Mouse (Mus musculus) heart, adult 2 months (tissue): ENCODE measurements around the gene Apba2.

Experiments used
- CTCF ChIP-seq: fragments of 200-600 bp; IDR thresholded peaks from 2 replicates; pipeline ENCODE4 v1.8.1; 2022; ENCODE audit warnings: antibody characterized with exemption, mild to moderate bottlenecking, moderate library complexity
- POLR2A ChIP-seq: fragments of 200-500 bp; IDR thresholded peaks from 2 replicates; pipeline ENCODE4 v1.6.1; 2011; ENCODE audit warnings: mild to moderate bottlenecking, low read depth, low read length, control low read depth; ENCODE audit not compliant: insufficient read depth

- TF ChIP-seq CTCF (no peak), POLR2A (no peak)
Observed at GRCm38 (mm10) chr7:64728181-64728591, 226.7 kb downstream of the Apba2 start.
